Mouse (Mus musculus) 3T3-L1 (cell line): Measurements from ENCODE around the gene Tmed1.
"Not testable (repeated sequence)": the region's sequence is repeated elsewhere in the genome, so short reads cannot be mapped to it uniquely, and the experiment has no call there.

Source experiments
- DNase-seq: peaks from one replicate; pipeline ENCODE4 v3.0.0-alpha.2; 2015; ENCODE audit warnings: low read depth, low spot score

Gene Tmed1

GRCm38 (mm10) chr9:21525937-21526633 is 16.0 kb upstream of the Tmed1 start, which contains the start of gene AB124611:
TSS of gene AB124611 (plus strand) at chr9:21526176.
- DNase-seq: no peak

GRCm38 (mm10) chr9:21525142-21525936 is 15.3 kb upstream of the Tmed1 start:
- DNase-seq: no peak

GRCm38 (mm10) chr9:21518690-21519089 is 8.6 kb upstream of the Tmed1 start:
- not testable (repeated sequence) for DNase-seq

- DNase-seq: no peak
Observed at GRCm38 (mm10) chr9:21517947-21518495, 8.0 kb upstream of the Tmed1 start.

GRCm38 (mm10) chr9:21513466-21513865 is 3.4 kb upstream of the Tmed1 start:
- DNase-seq: peak; percentile 24

- no peak for DNase-seq
Observed at GRCm38 (mm10) chr9:21511052-21511451, 1.0 kb upstream of the Tmed1 start.

GRCm38 (mm10) chr9:21510689-21511015 is 600 bp upstream of the Tmed1 start:
- no peak for DNase-seq

GRCm38 (mm10) chr9:21508871-21509404 is 1.1 kb downstream of the Tmed1 start:
- peak; percentile 27 for DNase-seq

- DNase-seq: no peak
Observed at GRCm38 (mm10) chr9:21507753-21508430, 2.2 kb downstream of the Tmed1 start.

- DNase-seq: no peak
Observed at GRCm38 (mm10) chr9:21505767-21506166, 4.3 kb downstream of the Tmed1 start.

GRCm38 (mm10) chr9:21503352-21503751 is 6.7 kb downstream of the Tmed1 start:
- no peak for DNase-seq

- no peak for DNase-seq
Observed at GRCm38 (mm10) chr9:21498284-21498902, 11.7 kb downstream of the Tmed1 start.

- peak; percentile 87 for DNase-seq
Observed at GRCm38 (mm10) chr9:21497664-21498063, 12.4 kb downstream of the Tmed1 start.

- DNase-seq: no peak
Observed at GRCm38 (mm10) chr9:21497050-21497542, 13.0 kb downstream of the Tmed1 start.

GRCm38 (mm10) chr9:21496308-21497049 is 13.6 kb downstream of the Tmed1 start:
- DNase-seq: peak; percentile 98

GRCm38 (mm10) chr9:21494726-21495125 is 15.3 kb downstream of the Tmed1 start:
- DNase-seq: peak; percentile 93

GRCm38 (mm10) chr9:21493907-21494306 is 16.1 kb downstream of the Tmed1 start:
- DNase-seq: peak; percentile 18

GRCm38 (mm10) chr9:21490696-21491095 is 19.4 kb downstream of the Tmed1 start:
- DNase-seq: no peak

- not testable (repeated sequence) for DNase-seq
Observed at GRCm38 (mm10) chr9:21488246-21488645, 21.8 kb downstream of the Tmed1 start.

- no peak for DNase-seq
Observed at GRCm38 (mm10) chr9:21484065-21484464, 26.0 kb downstream of the Tmed1 start.
